Mouse (Mus musculus): Measurements from ENCODE around the gene Isoc2b. TPM values are rescaled to one million over a fixed set of nuclear protein-coding genes. Genes with fewer than 3 reads are reported as not detected.
"Not testable (repeated sequence)": the region's sequence is repeated elsewhere in the genome, so short reads cannot be mapped to it uniquely, and the experiment has no call there.

The Isoc2b gene
- total RNA-seq, 2 experiments from 2014 or later: 9.6 to 18.3 TPM

GRCm38 (mm10) chr7:4836351-4836792 lies 33.7 kb downstream of the Isoc2b start:
- peak; percentile 54 to 61 for DNase-seq (ENCODE audit: low spot score in 2 of 2)

- DNase-seq (ENCODE audit: low spot score in 2 of 2): no peak
Observed at GRCm38 (mm10) chr7:4835631-4836327, 34.3 kb downstream of the Isoc2b start.

- DNase-seq (ENCODE audit: low spot score in 2 of 2): no peak
Observed at GRCm38 (mm10) chr7:4830476-4830875, 39.6 kb downstream of the Isoc2b start.

- DNase-seq (ENCODE audit: low spot score in 2 of 2): no peak
Observed at GRCm38 (mm10) chr7:4825365-4825764, 44.7 kb downstream of the Isoc2b start.

- no peak for DNase-seq (ENCODE audit: low spot score in 2 of 2)
Observed at GRCm38 (mm10) chr7:4822162-4822907, 47.7 kb downstream of the Isoc2b start.

- no peak for DNase-seq (ENCODE audit: low spot score in 2 of 2)
Observed at GRCm38 (mm10) chr7:4821690-4822089, 48.4 kb downstream of the Isoc2b start.

GRCm38 (mm10) chr7:4820925-4821324 lies 49.1 kb downstream of the Isoc2b start:
- DNase-seq (ENCODE audit: low spot score in 2 of 2): not testable (repeated sequence)

- no peak for DNase-seq (ENCODE audit: low spot score in 2 of 2)
Observed at GRCm38 (mm10) chr7:4816559-4816958, 53.5 kb downstream of the Isoc2b start.

GRCm38 (mm10) chr7:4813105-4813791 lies 56.8 kb downstream of the Isoc2b start:
- no peak for DNase-seq (ENCODE audit: low spot score in 2 of 2)

GRCm38 (mm10) chr7:4812303-4813104 lies 57.6 kb downstream of the Isoc2b start, which contains the start of gene Ube2s:
Ube2s (minus strand) TSS chr7:4812590.
- DNase-seq (ENCODE audit: low spot score in 2 of 2): peak; percentile 97 to 98

- peak in 1 of 2 experiments; percentile 57 for DNase-seq (ENCODE audit: low spot score in 2 of 2)
Observed at GRCm38 (mm10) chr7:4811842-4812302, 58.2 kb downstream of the Isoc2b start.

GRCm38 (mm10) chr7:4811131-4811530 lies 58.9 kb downstream of the Isoc2b start:
- not testable (repeated sequence) for DNase-seq (ENCODE audit: low spot score in 2 of 2)

GRCm38 (mm10) chr7:4806716-4807115 lies 63.3 kb downstream of the Isoc2b start:
- DNase-seq (ENCODE audit: low spot score in 2 of 2): no peak

- no peak for DNase-seq (ENCODE audit: low spot score in 2 of 2)
Observed at GRCm38 (mm10) chr7:4802247-4802646, 67.8 kb downstream of the Isoc2b start.

- DNase-seq (ENCODE audit: low spot score in 2 of 2): no peak
Observed at GRCm38 (mm10) chr7:4795767-4796433, 74.2 kb downstream of the Isoc2b start.

Other genes starting within 250 kb of the Isoc2b start
- 1 to 10 TPM; 7.4 to 9.6 TPM for gene Tmem86b, start 238.8 kb downstream of the Isoc2b start, total RNA-seq (2021)
- 10 to 100 TPM; 79.2 to 98.8 TPM for gene Ppp6r1, start 211.2 kb downstream of the Isoc2b start, total RNA-seq (2021)
- 10 to 100 TPM; 47.8 TPM for gene Hspbp1, start 185.2 kb downstream of the Isoc2b start, total RNA-seq (2021)
- gene Brsk1, start 179.7 kb downstream of the Isoc2b start, total RNA-seq (2021): 1 to 10 TPM; 4.0 to 5.3 TPM
- gene Tmem150b, start 145.0 kb downstream of the Isoc2b start, total RNA-seq (2021): under 1 TPM; 0.36 to 0.38 TPM
- 10 to 100 TPM; 34.5 to 35.3 TPM for gene Kmt5c, start 130.1 kb downstream of the Isoc2b start, total RNA-seq (2021)
- gene Cox6b2, start 117.2 kb downstream of the Isoc2b start, total RNA-seq (2021): 10 to 100 TPM in 1 of 2 experiments, 1 to 10 TPM in 1; 7.6 to 10.6 TPM
- not detected for gene Fam71e2, start 99.0 kb downstream of the Isoc2b start, total RNA-seq (2021)
- gene Il11, start 87.4 kb downstream of the Isoc2b start, total RNA-seq (2021): under 1 TPM; 0.17 to 0.51 TPM
- not detected for gene Tmem190, start 87.3 kb downstream of the Isoc2b start, total RNA-seq (2021)
- 10 to 100 TPM in 1 of 2 experiments, 1 to 10 TPM in 1; 6.5 to 12.1 TPM for gene Tmem238, start 80.6 kb downstream of the Isoc2b start, total RNA-seq (2021)
- 100 to 1,000 TPM; 849 to 923 TPM for gene Rpl28, start 77.4 kb downstream of the Isoc2b start, total RNA-seq (2021)
- gene Ube2s, start 57.7 kb downstream of the Isoc2b start, total RNA-seq (2021): 100 to 1,000 TPM; 119 to 128 TPM
- 1 to 10 TPM; 2.1 to 2.4 TPM for gene Shisa7, start 25.6 kb downstream of the Isoc2b start, total RNA-seq (2021)
- gene Isoc2a, start 6.9 kb upstream of the Isoc2b start, total RNA-seq (2021): 10 to 100 TPM; 32.7 to 38.0 TPM
- gene Gm36210, start 36.3 kb upstream of the Isoc2b start, total RNA-seq (2021): not detected
- 10 to 100 TPM; 13.9 to 17.2 TPM for gene Zfp628, start 45.0 kb upstream of the Isoc2b start, total RNA-seq (2021)
- 10 to 100 TPM in 1 of 2 experiments, 1 to 10 TPM in 1; 9.8 to 11.6 TPM for gene Nat14, start 51.8 kb upstream of the Isoc2b start, total RNA-seq (2021)
- gene Ssc5d, start 55.5 kb upstream of the Isoc2b start, total RNA-seq (2021): 1 to 10 TPM; 2.2 to 2.5 TPM
- 1 to 10 TPM in 1 of 2 experiments, under 1 TPM in 1; 0.96 to 2.5 TPM for gene Sbk2, start 94.1 kb upstream of the Isoc2b start, total RNA-seq (2021)
- under 1 TPM; 0.13 to 0.22 TPM for gene Sbk3, start 100.9 kb upstream of the Isoc2b start, total RNA-seq (2021)
- 10 to 100 TPM; 15.9 to 25.4 TPM for gene Zfp579, start 125.9 kb upstream of the Isoc2b start, total RNA-seq (2021)
- gene Zfp524, start 144.2 kb upstream of the Isoc2b start, total RNA-seq (2021): 10 to 100 TPM; 10.2 to 11.5 TPM
- 10 to 100 TPM; 21.7 to 22.5 TPM for gene Fiz1, start 144.4 kb upstream of the Isoc2b start, total RNA-seq (2021)
- not detected for gene Gm44973, start 145.2 kb upstream of the Isoc2b start, total RNA-seq (2021)
- 10 to 100 TPM; 24.4 to 24.5 TPM for gene Zfp865, start 150.1 kb upstream of the Isoc2b start, total RNA-seq (2021)
- 1 to 10 TPM; 1.5 to 2.6 TPM for gene Ccdc106, start 150.3 kb upstream of the Isoc2b start, total RNA-seq (2021)
- gene 4632433K11Rik, start 163.9 kb upstream of the Isoc2b start, total RNA-seq (2021): not detected
- 1 to 10 TPM; 3.4 to 4.1 TPM for gene Zfp784, start 168.2 kb upstream of the Isoc2b start, total RNA-seq (2021)
- 1 to 10 TPM; 5.1 to 5.7 TPM for gene Zfp580, start 181.3 kb upstream of the Isoc2b start, total RNA-seq (2021)
- gene U2af2, start 191.9 kb upstream of the Isoc2b start, total RNA-seq (2021): 100 to 1,000 TPM; 145 to 156 TPM
- 100 to 1,000 TPM; 140 to 142 TPM for gene Epn1, start 210.0 kb upstream of the Isoc2b start, total RNA-seq (2021)
- gene Rfpl4, start 246.7 kb upstream of the Isoc2b start, total RNA-seq (2021): under 1 TPM in 1 of 2 experiments, not detected in 1; 0.22 TPM